Mouse (Mus musculus): ENCODE measurements at regions not wholly inside any gene's neighbourhood (a gene's known extent, or its start where the extent isn't known, plus 50 kb on each side); places are given as distances from the start of the nearest gene placed in this dataset.
A peak's percentile ranks its signal among the peaks of the same experiment; 100 is the strongest.

DNA sequence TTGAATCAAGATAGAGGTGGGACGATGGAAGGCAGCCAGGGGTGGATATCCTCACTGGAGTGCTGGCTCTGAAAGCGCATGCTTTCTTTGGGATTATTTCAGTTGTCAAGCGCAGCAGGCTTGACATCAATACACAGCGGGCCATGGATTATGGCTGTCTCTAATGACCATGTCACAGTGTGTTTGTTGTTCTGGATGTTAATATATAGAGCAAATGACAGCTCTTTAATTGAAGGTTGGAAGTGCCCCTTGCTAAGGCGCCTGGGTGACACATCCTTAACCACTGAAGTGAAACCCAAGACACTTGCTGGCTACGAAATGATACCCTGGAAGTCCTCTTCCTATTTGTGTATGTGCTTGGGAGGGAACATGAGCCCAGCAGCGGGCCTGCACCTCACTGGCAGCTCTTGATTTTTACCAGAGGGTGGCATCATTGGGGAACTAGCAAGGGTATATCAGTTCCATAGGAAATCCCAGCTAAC is 200.5 kb upstream of the Rasgrp1 start:
- no peak for DNase-seq (ENCODE audit: low read depth, low spot score)

DNA sequence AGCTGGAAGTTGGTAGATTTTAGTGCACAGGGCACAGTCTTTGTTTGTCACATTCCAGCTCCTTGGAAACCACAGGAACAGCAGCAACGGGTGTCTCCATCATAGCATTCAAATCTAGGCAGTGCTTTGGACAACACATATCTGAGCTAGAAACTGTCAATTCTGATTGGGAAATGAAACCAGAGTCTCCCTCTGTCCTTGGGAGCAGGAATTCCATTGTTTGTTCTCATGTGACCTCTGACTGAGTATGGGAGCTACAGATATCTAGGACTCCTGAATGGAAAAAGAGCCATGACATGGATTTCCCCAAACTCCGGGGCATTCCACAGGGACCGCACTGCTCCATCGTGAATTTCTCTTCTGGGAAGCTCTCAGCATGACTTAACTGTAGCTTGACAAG is 205.5 kb upstream of the Rasgrp1 start:
- peak; percentile 3 for DNase-seq (ENCODE audit: low read depth, low spot score)

DNA sequence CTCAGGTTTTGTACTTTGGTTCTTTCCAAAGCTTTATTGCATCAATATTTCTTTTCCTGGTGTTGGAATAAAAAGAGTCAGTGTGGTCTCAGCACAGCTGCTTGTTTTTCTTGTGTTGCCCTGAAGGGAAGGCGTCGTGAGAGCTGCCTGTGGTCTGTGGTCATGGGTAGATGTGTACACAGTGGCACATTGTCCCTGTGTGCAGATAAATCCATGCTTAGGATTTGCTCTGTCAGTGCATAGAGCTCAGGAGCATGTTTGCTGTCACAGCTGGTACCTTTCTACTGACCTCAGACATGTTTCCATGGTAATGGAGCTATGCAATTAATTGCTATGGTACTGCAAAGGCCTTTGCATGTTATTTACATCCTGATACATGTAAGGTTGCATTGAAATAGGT is 213.5 kb upstream of the Rasgrp1 start:
- no peak for DNase-seq (ENCODE audit: low read depth, low spot score)

DNA sequence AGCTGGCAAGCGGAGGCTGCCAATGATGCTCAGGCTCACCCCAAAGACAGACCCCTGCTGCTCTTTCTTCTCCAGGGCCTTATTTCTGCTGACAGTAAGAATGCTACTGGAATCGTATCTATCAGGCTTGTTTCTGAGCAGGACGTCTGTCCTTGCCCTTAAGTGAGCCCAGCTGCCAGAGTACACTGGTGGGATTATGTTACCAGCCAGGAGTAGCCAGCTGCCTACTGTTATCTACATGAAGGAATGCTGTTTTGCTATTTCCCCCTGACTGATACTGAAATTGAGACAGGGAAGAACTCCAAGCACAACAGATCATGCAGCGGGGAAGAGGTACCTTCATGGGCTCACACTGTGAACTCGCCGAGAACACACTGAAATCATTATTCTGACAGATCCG is 228.2 kb upstream of the Rasgrp1 start:
- DNase-seq (ENCODE audit: low read depth, low spot score) = no peak

DNA sequence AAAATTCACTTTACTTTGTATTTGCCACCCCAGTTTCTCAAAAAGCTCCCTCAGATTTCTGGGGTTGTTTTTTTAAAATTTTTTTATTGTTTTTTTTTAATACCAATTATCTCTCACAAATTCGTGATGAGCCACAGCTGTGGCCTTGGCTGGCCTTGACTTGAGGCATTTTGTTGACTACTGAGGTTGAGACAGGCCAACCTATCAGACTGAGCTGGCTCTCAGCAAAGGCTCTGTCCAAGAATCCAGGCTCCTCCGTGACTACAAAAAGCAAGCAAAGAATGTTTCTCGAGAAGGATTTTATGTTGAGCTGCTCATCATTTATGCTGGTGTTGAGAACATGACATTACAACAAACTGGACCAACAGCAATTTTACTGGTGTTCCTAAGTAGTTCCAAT is 244.6 kb upstream of the Rasgrp1 start:
- DNase-seq (ENCODE audit: low read depth, low spot score) = no peak

DNA sequence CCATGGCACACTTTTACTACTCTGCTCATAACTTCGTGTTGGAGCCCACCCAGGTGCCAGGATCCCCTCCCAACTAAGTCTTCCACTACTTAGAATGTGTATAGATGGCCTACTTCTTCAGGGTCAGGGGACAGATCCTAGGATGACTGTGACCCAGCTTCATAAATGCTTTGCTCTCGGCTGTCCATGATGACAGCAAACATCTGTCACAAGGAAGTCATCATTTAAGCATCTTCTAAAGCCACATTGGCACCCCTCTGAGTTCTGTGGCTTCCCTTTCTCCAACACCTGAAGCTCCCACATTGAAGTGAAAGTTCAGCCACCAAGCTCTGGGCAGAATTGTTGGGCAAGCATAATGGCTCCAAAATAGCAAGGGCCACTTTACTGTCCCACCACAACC is 252.2 kb upstream of the Rasgrp1 start:
- no peak for DNase-seq (ENCODE audit: low read depth, low spot score)

DNA sequence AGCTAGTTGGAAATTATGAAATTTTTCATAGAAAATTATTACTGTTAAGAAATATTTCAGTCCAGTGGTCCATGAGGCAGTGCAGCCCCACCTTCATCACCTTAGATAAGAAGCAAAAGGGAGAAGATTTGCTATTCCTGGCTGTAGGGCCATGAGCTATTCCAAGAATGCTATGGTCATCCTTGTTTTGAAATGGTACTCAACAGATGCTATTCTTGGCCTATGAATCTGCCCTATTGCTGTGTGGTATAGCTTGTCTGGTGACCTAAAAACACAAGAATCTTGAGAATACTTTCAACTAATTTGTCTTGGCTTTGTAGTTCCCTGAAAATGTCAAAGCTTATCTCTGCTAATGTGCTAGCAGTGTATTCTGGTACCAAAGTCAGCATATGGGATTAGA is 254.8 kb upstream of the Rasgrp1 start:
- no peak for DNase-seq (ENCODE audit: low read depth, low spot score)

DNA sequence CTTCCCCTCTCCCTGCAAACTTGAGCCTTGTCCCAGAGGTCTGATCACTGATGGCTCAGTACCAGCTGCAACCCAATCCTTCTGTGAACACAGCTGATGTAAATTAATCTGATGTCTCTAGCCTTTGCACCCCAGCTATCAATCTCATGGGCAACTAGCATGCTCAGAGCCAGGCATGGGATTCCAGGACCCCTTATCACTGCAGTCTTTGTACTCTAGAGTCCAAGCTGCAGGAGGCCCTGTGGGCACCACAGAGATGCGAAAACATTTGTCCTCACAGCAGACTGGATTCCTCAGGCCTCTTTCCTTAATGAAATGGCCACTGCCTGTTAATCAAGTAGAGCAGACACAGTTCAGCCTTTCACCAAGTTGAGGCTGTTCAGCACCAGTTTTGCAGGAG is 272.0 kb upstream of the Rasgrp1 start:
- DNase-seq (ENCODE audit: low read depth, low spot score) = no peak

DNA sequence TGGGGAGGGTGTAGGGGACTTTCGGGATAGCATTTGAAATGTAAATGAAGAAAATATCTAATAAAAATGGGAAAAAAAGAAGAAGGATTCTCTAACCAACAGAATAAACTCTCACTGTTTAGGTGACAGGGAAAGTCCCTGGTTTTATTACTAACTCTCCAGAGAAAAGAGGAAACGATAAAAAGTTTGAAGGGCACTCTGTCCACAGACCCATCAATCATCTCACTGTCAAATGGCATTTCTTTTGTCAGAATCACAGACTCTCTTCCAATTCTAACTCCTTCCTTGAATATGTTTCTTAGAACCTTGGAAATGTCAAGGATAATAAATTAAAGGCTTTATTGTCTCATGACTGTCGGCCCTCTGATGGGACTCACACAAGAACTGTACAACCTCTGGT is 275.3 kb upstream of the Rasgrp1 start:
- no peak for DNase-seq (ENCODE audit: low read depth, low spot score)

DNA sequence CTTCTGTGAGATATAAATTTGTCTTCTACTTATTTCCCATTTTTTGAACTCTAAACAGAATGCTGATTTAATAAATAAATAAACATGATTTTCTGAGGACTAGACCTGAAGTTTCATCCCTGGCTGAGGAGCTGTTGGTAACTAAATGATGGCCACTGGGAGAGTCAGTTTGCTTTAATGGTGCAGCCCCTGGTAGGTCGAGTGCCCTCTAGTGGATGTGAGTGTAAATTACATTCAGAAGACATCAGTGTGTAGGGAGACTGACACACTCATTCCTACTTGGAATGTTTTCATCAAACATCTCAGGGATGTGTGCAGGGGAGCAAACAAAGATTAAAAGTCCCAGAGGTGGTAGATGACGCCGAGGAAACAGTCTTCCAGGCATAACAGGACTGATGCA is 281.2 kb upstream of the Rasgrp1 start:
- DNase-seq (ENCODE audit: low read depth, low spot score) = peak; percentile 62

DNA sequence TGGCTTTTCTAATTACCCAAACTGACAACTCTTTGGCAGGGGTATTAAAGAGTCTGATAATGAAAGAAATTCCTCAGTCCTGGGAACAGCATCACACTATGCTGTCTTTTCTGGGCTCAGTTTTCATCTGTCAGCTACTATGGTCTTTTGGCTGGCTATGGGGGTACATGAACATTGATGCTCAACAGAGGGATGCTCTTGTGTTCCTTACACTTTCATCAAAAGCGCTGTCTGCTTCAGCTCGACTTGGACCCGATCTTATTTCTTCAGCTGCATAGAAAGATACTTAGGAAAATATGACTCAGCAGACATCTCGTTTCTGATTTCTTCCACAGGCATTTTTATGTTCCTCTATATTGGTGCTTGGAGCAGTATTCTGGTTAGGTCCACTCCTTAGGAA is 292.1 kb upstream of the Rasgrp1 start:
- no peak for DNase-seq (ENCODE audit: low read depth, low spot score)

DNA sequence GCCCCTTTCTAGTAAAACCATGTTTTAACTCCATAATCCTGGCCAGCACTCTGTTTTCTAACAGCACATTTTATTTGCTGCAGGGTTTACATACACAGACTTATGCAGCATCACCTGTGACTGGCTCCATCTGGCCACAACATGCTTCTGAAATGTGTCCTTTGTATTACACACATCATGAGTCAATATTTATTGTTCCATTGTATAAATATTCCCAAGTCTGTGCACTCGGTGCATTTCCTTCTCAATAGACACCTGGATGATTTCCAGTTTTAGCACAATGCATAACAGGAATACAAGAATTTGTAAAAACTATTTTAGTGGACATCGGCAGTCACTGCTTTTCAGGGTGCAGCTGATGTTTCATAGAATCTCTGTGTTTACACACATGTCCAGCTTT is 294.6 kb upstream of the Rasgrp1 start:
- no peak for DNase-seq (ENCODE audit: low read depth, low spot score)

DNA sequence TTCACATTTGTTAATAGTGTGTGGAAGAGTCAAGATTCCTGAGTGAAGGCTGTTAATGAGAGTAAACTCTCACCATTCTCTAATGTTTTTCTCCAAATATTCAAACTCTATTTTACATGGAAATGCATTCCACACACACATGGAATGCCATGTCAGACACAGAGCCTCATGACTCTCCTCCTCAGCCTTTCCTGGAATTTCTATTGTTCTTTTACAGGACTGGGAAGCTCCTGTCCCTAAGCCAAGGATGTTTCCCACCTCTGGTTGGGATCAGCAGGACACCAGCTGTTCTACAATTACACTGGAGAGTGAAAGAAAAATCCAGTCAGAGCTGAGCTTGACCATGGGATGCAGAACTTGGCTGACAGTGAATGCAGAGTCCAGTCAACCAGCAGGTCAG is 309.3 kb upstream of the Rasgrp1 start:
- DNase-seq (ENCODE audit: low read depth, low spot score) = peak; percentile 2

DNA sequence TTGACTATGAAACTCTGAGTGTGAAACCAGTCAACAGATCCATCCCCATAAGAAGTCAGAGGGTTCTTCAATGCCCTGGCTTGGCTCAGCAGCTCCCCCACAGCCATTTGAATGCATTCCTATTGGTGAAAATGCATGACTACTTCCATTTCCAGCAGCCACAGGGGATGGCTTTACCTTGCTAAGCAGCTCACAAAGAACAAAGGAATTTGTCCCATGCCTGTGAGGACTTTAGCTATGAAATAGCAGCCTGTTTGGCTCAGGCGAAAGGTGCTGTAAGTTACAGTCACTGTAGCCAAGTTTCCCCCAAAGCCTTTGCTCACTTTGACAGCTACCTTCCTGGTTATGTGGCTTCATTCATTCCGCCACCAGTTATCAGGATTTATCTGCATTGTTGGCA is 309.8 kb upstream of the Rasgrp1 start:
- peak; percentile 6 for DNase-seq (ENCODE audit: low read depth, low spot score)

DNA sequence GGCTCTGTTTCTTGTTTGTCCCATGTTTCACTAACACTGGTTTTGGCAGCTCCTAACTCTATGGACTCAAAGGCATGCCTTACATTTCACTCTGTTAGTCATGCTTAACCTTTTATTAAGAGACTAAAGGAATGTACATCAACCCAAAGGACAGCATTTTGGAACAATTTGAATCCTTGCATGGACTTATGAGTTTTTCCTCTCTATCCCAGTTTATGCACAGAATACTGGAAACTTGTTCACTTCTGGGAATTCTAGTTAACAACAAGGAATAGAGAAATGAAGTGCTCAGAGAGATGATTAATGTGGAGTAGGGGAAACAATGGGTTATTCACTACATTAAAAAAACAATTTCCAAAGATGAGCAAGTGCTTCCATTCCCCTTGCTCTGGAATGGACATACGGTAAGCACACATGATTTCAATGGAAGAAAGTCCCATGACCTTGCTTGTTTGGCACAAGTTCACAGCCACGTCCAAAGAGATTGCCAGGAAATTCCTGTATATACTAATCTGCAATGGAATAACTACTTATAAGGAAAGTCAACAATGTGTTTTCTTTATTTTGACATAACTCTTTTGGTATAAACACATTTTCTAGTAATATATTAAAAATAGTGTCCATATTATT is 313.9 kb upstream of the Rasgrp1 start:
- no peak for DNase-seq (ENCODE audit: low read depth, low spot score)

DNA sequence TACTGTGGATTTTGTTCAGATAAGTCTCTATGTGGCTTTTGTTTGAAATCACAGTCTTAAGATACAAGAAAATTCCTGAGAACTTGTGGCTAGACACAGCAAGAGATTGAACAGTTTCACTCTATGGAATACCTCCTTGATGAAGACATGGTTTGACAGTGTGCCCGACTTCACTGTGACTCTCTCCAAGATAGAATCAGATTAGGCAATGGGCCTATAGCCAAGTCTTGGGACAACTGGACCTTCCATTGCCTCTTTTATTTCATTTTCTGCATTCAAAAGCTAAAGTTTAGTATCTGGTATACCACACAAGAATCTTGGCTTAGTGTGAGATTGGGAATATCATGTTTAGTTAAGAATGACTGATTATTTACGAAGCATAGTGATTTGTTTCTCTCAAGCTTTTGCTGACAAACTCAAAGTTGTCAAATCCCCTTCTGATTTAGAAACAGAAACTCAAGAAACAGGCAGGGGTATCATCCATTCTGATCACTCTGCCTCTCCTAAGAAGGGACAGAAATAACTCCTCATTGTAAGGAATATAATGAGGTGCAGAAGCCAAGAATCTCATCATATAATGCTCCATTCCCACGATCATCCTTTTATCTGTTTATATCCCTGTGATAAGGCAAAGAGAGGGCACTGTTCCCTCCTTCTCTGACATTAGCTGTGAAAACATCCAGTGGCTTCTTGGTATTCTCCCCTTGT is 317.6 kb upstream of the Rasgrp1 start:
- DNase-seq (ENCODE audit: low read depth, low spot score) = no peak

DNA sequence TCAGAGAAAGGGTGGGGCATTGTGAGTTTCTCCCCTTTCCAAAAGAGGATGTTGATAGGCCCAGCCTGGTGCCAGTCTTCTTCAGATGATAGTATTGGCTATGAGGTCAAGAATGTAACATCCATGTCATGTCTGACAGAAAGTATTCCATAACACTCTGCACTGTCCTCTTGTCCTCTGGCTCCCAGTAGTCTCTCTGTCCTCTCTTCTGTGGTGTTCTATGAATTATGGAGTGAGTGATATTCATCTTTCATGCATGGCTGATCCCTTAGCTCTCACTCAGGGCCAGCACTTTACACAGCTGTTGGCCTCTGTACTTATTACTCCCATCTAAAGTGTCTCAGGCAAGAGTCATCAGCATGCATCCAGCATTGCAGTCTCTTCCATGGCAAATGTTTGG is 319.9 kb upstream of the Rasgrp1 start:
- no peak for DNase-seq (ENCODE audit: low read depth, low spot score)

DNA sequence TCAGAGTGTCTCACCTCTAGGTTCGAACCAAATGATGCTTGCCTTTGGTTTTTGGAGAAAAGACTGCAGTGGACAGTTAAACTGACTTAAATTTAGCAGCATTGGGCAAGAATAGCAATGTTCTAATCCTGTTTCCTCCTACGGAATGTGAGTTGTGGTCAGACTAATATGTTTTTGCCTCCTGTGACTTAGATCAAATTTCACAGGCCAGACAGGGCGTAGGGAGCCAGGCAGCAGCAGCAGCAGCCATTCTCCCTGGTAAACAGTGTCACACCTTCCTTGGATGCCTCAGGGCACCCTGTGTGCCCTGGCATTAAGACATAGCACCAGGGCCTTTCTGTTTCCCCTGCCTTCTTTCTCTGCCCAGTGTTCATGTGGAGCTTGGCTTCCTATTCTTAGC is 323.7 kb upstream of the Rasgrp1 start:
- DNase-seq (ENCODE audit: low read depth, low spot score) = no peak

DNA sequence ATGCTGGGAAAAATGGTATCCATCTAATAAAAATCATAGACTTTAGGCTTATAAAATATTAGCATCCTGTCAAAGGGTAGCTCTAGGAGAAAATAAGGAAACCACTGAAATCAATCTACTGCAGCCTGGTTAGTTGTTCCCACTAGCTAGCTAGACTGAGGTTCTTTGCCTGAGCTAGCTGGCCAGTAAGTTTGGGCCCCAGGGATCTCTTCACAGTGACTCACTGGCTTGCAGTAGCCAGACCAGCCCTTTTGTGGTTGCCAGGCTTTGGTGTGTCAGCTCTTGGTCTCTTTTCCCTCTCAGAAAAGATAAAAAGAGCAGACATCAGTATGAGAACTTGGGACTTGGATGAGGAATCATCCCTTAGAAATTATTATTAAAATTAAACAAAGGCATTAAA is 325.3 kb upstream of the Rasgrp1 start:
- DNase-seq (ENCODE audit: low read depth, low spot score) = no peak

DNA sequence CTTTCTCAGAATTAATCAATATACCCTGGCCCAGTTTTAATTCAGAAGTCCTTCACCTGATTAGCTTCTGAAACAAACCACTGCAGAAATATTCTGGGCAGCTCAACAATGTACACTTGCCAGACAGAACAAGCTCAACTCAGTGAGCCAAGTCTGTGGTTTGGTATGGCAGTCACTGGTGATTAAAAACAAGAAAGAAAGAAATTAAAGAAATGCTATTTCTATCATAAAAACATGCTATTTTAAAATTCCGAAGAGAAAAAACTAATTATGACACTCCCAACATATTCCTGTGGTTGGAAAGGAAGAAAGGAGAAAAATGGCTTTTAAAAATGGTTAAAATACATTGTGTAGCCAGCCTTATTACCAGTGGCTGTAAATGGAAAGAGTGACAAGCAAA is 332.1 kb upstream of the Rasgrp1 start:
- DNase-seq (ENCODE audit: low read depth, low spot score) = no peak

DNA sequence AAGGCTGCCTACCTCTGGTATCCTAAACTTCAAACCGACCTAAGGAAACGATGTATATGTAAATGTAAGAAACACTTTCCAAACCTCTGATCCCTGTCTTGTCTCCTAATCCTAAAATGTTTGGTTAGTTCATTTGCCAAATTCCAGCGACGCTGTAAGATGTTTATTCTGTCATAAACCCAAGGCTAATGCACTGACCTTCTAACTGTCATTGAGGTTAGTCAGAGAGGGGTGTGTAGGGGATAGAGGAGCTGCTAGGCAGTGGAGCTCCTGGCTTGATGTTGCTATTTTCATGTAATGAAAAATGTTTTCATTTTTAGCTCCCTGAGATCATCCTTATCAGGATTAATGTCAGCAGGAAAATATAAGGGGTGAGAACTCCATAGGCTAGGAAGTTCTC is 335.8 kb upstream of the Rasgrp1 start:
- no peak for DNase-seq (ENCODE audit: low read depth, low spot score)

DNA sequence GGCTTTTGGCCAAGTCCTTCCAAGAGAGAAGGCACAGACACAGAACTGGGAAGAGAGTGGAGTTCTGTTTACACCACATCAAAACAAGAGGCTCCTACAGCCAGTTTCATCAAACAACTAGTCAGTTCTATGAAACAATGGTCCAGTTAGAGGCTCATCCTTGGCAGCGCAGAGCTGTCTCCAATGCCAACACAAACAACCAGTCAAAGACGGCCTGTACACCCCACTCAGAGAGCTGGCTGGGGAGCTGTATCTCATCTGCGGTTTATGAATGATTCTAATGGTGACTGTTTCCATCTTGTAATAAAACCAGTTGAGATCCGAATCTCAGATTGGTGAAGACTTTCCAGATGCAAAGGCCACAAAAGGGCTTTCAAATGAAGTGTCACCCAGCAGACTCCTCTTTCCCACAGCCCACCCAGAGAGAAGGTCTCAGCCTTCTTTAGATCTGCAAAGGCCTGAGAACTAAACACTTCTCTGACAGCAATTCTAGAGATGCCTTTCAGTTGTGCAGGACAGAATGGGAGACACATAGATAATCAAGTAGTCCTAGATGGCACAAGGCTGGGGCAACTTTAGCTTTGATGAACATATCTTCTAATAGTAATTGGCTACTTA is 343.1 kb upstream of the Rasgrp1 start:
- DNase-seq (ENCODE audit: low read depth, low spot score) = no peak

DNA sequence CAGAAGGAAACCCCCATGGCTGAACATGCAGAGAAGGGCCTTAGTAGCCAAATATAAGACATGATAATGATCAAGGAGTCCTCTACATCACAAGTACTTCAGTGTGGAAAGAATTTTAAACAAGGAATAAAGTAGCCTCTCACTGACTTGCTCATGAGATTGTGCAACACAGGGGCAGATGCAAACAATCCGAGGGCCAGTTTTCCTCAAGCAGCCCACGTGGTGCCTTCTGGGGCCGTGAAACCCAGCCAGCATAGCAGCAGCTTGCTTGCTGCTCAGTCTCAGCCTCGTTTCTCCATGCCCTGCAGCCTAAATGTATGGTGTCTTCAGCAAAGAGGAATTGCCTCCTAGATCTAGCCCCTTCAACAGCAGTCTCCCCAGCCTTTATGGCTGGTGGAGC is 350.7 kb upstream of the Rasgrp1 start:
- no peak for DNase-seq (ENCODE audit: low read depth, low spot score)

Measured in ZHBTc4 (cell line).